Mouse (Mus musculus) induced T-regulatory cell, adult 2 months (primary cell): ENCODE data around the gene Fndc7.
A peak's percentile ranks its signal among the peaks of the same experiment; 100 is the strongest.
"Not testable (repeated sequence)": the region's sequence is repeated elsewhere in the genome, so short reads cannot be mapped to it uniquely, and the experiment has no call there.

Source experiments
- DNase-seq: peaks from one replicate; pipeline ENCODE4 v3.0.0-alpha.2; 2012; ENCODE audit warnings: low read depth

Gene Fndc7

DNA sequence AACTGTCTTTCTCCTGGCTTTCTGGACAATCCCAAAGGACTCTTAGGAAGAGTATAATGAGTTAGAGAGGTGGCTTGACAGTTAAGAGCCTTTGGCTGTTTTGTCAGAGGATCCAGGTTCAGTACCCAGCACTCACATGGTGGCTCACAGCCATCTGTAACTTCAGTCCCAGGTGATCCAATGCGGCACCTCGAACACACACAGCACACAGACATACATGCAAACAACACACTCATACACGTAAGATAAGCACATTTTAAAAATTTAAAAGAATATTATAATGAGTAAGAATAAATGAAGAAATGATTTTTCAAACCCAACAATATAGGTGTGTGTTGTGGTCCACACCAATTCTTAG, 2.2 kb downstream of the Fndc7 start:
- DNase-seq, result no peak

DNA sequence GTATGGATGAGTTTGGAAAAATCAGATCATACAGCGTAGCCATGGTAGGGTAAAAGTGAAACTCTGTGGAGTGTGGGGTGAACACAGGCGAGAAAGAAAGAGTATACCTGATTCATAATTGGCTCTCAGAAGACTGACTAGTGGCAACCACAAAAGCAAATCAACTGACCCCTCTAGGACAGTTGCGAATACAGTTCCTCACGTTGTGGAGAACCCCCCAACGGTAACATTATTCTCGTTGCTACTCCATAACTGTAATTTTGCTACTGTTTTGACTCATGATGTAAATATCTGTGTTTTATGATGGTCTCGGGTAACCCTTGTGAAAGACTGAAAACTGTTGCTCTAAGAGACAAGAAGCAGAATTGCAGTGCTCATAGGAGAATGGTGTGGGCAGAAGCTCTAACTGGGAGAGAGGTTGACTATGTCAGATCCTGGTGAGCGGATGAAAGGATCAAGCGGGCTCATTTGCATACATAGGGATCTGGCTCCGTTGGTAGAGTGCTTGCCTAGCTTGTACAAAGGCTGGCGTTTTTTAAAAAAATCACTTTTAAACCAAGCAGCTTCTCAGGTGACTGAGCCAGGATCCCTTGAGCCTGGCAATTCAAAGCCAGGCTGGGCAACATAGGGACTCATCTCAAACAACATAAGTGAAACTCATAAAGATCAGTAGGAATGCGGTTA, 2.7 kb downstream of the Fndc7 start:
- DNase-seq, result no peak

DNA sequence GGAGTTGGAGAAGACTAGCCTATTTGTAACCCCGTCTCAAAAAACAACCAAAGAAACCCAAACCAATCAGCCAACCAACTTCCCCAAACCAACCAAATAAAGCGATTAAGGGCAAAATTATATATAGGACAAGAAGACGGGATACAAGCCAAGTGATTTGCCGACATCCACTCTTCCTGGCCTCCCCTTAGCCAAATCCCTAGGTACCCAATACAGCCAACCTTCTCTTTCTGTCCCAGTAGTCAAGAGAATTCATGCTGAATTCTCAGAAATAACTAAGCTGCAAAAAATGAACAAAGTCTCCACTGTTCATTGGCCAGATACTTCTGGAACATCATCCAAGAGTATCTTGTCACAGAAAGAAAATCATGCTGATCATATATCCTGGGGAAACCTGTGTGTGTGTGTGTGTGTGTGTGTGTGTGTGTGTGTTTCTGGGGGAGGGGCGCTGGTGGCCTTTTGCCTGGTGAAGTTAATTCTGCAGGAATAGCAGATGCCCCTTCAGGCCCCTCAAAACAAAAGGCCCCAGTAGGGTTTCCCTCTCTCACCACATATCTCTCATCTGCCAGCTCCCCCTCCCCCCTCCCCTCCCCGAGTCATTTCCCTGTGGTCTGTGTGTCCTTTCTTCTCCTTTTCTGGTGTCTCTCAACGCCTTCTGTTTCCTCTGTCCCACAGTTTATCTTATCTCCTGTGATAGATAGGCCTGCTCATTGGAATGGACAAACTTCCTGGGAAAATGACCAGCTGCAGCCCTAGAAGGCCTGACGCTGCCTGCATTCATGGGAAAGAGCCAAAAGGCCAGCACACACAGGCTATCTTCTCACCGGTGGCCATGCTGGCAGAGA, 3.9 kb downstream of the Fndc7 start:
- DNase-seq, result no peak

DNA sequence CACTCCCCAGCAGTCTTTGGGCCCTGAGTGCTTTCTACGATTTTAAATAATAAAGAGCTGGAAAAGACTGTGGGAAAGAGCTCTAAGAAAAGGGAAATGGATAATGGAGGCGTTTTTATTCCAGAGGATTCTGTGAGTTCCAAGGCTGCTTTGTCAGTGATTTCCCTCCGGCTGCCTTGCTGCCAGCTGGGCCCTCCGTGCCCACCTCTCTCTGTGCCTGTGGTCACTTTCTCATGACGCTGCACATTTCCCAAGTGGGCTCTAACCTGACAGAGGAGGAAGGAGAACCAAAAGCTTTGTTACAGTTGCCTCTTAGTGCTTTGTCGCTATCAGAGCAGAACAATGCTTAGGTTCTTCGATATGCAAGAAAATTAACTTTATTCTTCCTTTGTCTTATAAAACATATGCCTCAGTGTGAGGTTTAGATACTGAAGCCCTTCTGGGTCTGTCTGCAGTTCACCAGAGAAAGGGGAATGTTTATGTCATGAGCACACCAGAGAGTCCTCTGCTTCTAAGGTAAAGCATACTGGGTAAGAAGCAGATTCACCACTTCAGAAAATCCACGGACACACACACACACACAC, 5.0 kb downstream of the Fndc7 start:
- DNase-seq, result no peak

DNA sequence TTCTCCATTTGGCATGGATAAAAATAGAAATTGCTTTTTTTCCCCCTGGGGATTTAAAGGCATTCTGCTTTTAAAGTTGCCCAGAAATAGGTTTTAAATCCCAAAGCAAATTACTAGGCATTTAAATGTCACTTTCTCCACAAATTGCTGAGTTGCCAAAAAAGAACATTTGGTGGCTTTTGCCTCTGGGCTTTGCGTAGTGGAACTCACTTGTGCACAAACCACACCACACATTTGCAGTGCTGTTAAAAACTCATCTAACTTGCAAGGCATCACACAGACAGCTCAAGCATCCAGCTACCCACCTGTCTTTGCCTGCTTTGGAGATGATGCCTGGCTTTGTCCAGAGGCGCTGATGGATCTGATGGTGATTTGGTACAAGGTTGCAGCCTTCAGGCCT, 6.7 kb downstream of the Fndc7 start:
- no peak for DNase-seq

DNA sequence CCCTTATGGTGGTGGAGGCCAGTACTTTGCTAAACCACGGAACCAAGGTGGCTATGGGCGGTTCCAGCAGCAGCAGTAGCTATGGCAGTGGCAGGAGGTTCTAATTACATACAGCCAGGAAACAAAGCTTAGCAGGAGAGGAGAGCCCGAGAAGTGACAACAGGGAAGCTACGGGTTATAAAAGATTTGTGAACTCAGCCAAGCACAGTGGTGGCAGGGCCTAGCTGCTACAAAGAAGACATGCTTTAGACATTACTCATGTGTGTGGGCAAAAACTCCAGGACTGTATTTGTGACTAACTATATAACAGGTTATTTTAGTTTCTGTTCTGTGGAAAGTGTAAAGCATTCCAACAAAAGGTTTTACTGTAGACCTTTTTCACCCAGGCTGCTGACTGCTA, 7.9 kb downstream of the Fndc7 start:
- not testable (repeated sequence) for DNase-seq

DNA sequence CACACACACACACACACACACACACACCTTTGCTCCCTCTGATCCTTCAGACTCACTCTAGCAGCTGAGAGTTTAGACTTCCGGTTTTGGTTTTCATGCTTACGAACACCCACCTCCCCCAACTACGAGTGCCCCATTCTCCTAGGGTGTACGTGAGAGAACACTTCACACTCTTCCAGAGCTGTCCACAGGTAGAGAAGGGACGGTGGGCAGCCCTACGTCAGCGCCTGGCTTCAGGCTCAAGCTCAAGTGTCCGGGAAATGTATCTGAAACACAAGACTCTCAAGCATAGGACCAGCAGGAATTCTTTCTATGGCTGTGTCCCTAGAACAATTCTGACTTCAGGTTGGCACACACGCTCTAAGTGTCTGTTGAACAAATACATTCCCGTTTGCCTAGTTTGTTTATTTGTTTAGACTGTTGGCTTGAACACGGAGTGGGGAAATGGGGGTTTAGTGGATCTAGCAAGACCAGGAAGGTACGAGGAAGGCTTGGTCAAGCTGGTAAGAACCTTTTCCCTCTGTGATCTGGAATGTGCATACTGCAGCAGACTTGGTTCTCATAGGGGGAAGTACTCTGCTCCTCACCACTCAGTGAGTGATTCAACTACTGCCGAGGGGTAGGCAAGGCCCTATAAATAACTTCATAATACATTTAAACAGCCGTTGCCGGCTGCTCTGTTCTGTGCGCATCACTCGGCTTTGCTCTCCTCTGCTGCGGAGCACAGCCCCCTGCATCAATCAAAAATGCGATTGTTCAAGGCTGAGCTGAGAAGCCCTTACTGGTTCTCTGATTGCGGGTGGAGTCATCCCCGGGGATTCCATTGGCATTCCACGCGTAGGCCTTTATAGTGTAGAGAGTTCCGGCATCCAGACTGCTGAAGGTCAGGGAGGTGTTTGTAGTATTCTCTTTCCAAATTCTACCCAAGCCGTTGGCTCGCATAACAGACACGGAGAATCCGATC, 9.0 kb downstream of the Fndc7 start:
- peak; percentile 66 for DNase-seq

DNA sequence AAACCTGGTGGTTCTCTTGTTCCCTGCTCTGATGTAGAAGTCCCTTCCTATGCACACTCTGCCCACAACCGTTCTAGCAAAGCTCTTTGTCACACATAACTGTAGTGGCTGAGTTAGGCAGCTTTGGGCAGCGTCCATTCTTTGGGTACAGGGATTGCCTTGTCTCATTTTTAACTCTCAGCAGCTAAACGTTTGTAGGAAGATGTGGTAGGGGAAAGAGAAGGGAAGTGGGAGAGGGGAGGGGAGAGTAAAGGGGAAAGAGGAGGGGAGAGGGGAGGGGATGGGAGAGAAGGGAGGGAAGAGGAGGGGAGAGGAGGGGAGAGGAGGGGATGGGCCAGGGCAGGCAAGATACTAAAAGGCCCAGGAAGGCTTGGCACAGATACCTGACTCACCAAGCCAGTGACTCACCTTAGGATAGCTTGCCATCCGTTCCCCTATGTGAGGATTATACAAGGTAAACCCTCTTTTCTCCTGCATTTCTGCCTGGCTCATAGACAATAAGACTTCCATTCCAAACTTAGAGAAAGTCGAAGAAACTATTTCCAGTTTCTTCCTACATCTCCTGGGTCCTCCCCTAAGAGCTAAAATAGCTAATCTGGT, 9.9 kb downstream of the Fndc7 start:
- no peak for DNase-seq

DNA sequence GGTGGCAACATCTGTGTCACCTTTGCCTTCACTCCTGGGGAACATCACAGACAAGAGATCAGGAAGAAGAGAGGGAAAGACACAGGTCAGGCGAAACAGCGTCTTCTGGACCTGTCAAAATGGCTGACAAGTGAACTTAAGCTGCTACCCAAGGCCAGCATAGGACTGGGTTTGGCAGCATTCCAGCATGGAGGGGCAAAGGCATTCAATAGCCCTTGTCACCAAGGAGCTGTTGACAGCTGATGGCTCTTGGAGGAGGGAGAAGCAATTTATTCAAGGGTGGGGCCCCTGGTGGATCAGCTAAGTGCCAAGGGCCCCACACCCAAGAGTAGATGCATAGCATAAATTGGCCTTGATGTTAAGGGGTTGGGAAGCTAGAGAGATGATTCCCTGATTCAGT, 10.7 kb downstream of the Fndc7 start:
- no peak for DNase-seq

DNA sequence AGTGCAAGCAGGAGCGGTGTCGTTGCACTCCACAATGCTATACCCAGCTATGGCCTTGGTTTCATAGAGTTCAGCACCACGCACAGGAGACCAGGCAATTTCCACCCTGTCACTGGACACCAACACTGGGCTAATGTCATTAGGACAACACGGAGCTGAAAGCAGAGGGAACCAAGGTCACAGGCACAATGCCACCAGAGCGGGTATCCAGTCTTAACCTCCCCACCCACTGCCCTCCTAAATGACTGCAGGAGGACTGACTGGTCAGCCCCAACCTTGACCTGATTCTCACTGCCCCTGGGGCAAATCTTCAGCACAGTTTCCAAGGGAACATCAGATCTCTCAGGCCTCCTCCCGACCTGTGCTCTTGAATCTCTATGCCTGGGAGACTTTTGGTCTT, 19.2 kb downstream of the Fndc7 start:
- no peak for DNase-seq

DNA sequence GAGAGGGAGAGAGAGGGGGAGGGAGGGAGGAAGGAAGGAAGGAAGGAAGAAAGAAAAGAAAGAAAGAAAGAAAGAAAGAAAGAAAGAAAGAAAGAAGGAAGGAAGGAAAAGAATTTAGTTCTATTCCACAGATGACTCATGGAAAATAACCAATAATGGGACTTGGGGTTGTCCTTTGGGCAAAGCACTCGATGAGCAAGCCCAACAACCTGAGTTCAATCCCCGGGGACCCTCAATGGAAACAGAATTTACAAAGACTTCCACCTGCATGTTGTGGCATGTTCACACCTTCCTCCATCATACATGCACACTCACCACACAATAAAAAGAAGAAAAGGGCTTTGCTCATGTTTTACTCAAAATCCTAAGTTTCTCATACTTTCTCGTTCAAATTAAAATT, 22.4 kb downstream of the Fndc7 start:
- no peak for DNase-seq

DNA sequence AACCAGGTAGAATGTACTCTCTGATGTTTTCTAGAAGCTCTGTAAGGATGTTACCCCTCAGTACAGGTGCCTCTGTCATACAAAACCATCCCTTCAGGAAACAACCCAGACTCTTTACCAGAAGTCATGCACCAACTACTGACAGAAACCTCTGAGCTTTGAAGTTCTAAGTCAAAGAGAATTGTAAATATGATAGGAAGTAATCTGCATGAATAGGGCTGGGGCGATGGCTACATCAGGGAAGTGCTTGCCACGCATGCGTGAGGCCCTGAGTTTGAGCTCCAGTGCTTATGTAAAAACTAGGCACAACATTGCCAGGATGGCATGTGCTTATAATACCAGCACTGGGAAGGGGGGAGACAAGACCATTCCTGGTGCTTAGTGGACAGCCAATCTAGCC, 24.1 kb downstream of the Fndc7 start:
- DNase-seq, result peak; percentile 59

DNA sequence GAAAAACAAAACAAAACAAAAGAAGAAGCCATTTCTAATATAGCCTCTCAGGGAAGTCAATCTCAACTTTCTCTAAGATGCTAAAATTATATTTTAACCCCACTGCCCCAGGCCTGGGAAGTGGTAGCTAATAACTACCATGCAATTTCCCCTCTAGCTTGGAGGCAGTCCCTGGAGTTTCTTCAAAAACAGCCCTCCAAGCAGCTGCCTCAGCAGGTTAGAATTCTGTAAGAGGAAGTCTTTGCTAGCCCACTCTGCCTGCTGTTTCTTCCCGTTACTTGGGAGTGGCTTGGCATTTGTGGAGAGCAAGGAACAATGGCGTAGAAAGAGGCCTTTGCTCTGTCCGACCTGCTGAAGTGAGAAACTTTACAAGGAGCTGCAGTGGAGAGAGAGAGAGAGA, 24.7 kb downstream of the Fndc7 start:
- DNase-seq, result no peak

DNA sequence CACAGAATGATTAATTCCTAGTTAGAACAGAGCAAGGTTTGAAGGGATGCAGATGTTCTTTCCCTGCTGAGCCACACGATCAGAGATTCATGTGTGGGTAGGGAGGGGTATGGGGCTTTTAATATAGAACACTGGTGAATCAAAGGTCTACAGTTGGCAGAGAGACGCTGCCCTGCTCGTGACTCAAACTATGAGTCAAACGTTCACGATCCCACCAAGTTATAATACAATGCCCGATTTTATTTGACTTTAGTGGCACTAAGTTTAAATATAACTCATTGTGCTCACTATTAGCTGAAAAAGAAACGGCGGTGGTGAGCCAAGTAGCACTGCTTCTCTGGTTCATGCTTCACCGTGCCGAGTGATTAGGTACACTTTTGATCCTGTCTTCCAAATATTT, 26.7 kb downstream of the Fndc7 start:
- DNase-seq, result no peak

DNA sequence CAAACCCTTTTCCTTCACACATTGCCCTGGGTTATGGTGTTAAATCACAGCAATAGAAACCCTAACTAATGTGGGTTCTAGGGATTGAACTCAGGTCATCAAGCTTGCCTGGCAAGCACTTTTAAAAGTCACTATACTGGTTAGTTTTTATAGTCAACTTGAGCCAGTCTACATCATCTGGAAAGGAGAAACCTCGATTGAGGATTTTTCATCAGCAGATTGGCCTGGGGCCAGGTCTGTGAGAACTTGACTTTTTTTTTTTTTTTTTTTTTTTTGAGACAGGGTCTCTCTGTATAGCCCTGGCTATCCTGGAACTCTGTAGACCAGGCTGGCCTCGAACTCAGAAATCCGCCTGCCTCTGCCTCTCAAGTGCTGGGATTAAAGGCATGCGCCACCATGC, 27.5 kb downstream of the Fndc7 start:
- not testable (repeated sequence) for DNase-seq

DNA sequence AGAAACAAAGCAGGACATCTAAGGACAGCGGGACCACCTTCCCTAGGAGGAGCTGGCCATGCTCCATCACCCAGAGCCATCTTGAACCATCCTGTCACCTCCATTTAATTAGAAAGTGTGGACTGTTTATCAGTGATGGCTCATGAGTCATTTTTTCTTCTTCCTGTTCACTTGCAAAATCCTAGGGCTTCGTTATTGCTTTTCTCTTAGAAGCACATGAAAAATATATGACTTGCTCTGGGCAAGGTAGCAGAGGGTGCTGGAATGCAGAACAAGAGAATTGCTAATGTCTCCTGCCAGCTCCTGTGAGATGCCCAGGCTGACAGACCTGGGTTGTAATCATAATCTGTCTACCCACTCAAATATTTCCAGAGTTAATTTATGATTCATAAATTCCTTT, 29.0 kb downstream of the Fndc7 start:
- no peak for DNase-seq

DNA sequence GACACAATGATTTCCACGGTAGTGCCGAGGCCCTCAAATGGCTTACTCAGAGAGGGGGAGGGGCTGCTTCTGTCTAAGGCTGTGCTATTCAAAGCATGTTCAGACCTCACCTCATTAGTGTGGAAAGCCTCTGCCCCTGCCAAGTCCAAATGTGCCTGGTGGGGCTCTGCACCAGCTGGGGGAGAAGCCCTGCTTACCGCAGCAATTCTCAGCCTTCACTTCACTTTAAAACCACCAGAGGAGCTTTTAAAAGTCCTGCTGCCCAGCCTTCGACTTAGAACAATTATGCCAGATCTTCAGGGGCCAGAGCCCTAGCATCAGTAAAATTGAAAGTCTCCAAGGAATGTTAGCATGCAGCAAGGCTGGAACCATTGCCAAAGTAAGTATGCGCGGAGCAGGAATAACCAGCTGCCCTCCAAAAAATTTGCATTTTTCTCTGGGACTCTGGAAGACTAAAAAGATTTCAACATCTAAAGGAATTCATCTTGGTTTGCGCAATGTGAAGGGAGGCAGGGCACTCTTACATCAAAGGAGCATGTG, 31.5 kb downstream of the Fndc7 start:
- no peak for DNase-seq

DNA sequence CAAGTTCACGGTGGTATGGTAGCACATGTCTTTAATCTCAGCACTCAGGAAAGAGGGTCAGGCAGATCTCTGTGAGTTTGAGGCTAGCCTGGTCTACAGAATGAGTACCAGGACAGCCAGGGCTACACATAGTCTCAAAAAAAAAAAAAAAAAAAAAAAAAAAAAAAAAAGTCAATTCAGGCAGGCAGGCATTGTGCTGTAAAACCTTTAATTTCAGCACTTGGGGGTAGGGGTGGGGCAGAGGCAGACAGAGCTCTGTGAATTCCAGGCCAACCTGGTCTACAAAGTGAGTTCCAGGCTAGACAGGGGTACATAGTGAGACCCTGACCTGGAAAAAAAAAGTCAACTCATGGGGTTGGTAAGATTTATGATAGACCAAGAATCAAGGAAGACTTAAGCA, 32.1 kb downstream of the Fndc7 start:
- no peak for DNase-seq

DNA sequence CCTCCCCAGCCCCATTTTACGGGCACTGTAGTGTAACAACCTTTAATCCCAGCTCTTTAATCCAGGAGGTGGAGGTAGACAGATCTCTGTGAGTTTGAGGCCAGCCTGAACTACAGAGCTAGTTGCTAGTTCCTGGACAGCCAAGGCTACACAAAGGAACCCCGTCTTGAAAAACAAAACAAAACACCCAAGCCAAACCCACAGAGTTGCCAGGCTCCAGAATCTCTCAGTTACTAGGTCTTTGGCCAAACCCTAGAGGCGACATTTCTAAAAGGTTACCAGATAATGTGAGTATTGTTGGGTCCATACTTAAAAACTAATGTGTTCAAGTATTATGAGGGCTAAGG, 32.7 kb downstream of the Fndc7 start:
- DNase-seq, result no peak

DNA sequence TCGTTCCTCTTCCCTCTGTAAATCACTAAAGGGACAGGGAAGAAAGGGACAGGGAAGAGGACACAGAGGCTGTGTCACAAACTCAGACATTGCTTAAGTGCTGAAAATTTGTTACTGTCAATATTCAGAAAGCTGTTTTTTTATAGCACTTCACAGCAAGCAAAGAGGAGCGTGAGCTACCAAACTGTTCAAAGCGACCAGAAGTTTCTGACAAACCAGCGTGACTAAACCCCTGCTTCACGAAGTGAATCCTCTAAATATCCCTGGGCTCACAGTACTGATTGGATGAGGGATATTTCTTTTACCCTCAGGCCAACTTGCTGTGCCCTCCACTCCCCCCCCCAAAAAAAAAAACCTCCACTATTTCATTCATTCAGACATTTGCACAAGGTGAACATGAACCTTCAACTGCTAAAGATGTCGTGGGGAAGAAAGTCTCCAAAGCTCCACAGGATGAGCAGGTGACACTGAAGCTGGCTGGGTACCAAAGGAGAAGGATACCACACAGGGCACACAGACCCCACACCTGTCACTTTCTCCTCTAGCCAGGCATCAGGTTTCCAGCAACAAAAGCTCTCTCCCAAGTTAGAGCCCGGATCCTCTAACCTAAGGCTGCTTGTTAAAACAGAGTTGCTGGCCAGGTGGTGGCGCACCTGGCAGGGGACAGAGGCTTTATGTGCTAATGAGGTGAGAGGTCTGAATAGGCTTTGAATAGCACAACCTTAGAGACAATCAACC, 33.3 kb downstream of the Fndc7 start:
- peak; percentile 58 for DNase-seq

DNA sequence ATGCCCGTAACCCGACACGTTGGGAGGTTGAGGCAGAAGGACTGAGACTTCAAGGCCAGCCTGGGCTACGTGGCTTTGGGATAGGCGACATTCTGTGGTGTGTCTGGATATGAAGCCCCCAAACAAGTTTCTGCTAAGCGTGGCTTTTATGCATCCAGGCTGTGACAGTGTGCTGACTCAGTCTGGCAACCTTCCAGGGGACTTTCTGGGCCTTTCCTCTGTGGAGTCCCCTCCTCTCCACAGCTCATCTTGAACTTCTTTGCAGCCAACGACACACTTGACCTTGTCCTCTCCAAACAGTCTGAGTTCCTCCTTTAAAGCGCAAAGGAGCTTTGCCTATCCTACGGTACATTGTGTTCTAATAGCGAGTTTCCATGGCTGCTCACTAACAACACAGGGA, 33.9 kb downstream of the Fndc7 start:
- DNase-seq, result no peak
